Mouse (Mus musculus) embryonic fibroblast, embryonic 13.5 days (primary cell): Measurements from ENCODE around the gene Rpia.

ENCODE experiments used
- CTCF ChIP-seq: IDR thresholded peaks from 2 replicates; pipeline ENCODE4 v1.5.1; 2011; ENCODE audit warnings: mild to moderate bottlenecking, control low read depth, low read length, moderate library complexity, borderline replicate concordance; ENCODE audit not compliant: insufficient read depth
- POLR2A ChIP-seq: IDR thresholded peaks from 2 replicates; pipeline ENCODE4 v1.6.1; 2011; ENCODE audit warnings: low read depth, mild to moderate bottlenecking, control low read depth, low read length, moderate library complexity

DNA sequence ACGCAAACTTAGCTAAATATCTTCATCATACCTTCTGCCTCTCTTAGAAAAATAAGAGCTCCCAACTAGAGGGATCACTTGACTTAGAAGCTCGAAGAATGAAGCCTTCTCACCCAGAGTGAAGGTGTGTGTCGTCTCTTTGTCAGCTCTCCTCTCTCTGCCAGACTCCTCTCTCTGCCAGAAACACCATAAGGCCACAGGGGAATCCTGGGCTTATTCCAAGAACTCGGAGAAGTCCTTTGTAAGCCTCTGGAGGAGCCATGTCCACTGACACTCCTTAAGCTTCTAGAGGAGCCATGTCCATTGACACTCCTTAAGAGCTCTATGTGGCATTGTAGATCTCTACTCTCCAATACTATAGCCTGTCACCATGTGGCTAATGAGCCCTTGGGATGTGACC is 31.1 kb downstream of the Rpia start:
- TF ChIP-seq CTCF, result no peak
- no peak for TF ChIP-seq POLR2A
